Mouse (Mus musculus): ENCODE data around the gene Pxn. TPM values are rescaled to one million over a fixed set of nuclear protein-coding genes. Genes with fewer than 3 reads are reported as not detected.
A peak's percentile ranks its signal among the peaks of the same experiment; 100 is the strongest.

The Pxn gene
- polyA plus RNA-seq, 1 experiment from 2014 or later, result 50.6 TPM

DNA sequence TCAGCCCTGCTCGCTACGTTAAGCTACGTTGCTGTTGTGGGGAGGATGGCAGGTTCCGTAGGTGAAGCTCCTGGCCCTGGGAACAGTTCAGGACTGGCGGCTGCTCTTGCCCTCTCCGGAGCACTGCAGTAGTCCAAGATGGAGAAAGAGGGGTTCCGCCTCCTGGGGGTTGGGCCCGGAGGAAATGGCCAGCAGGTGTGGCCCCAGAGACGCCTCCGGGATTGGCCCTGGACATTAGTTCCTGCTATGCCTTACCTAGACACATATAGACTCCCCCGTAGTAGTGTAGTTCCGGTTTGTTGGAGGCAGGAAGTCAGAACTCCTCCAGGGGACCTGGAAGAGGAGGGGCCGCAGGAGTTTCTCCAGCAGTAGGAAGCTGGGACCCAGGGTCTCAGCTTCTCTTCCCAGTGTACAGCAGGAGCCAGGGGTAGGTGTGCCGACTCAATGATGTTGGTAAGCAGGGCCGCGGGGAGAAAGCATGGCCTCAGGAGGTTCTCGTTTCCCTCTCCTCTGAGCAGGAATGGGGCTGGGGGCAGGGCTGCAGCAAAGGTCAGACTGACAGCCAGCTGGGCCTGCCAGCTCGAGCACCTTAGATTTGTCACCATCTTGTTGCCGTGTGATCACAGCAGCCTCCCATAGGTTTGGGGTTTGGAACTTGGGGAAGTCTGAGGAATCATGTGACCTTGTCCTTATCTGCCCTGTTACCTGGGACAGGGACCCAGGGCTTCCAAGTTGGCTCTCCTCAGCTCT lies 36.3 kb downstream of the Pxn start:
- H3K4me1 ChIP-seq, result peaks cover 73% of the 10 kb centered on the region

DNA sequence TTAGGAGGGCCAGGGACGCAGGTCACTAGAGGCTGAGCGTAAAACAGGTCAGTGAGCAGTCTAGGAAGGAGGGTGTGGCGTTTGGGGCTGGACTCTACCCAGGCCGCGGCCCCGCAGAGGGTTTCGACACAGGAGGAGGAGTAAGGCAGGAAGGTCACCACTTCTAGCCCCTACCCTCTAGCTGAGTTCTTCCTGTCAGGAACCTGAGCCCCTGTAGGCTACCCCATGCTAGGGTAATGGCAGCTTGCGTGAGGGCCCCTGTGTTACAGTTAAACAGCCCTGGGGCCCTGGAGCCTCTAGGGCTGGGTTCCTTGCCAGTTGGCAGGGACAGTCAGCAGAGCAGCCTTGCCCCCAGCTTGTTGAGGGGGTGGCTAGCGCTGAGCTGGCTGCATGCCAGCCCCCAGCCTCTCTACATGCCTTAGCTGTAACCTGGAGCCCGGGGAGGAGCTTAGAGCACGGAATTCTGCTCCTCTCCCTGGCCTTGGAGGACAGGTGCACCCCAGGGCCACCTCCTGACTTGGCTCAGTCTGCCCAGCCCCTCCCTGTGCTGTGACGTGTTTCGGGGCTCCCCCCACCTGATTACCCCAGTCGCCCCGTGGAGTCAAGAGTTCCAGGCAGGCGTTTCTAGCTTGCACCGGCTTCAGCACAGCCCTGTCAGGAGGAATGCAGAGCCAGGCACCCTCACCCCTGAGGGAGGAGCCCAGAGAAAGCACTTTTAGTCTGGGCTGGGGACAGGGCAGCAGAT lies 37.2 kb downstream of the Pxn start:
- Histone ChIP-seq H3K27me3 (replicated peaks; ENCODE audit: low read depth, poor library complexity, severe bottlenecking) (no peaks in the 10 kb centered on the region), H3K36me3 (replicated peaks) (peaks cover 49% of the 10 kb centered on the region), H3K9me3 (no peaks in the 10 kb centered on the region), H3K4me1 (peaks cover 73% of the 10 kb centered on the region), H3K4me3 (peak overlapping the region; percentile 2; the same call in 1 of the 2 replicates), H3K27ac (replicated peaks) (peak overlapping the region; percentile 81)
- WGBS, result 60% methylated on average over 17 of the region's 17 CpGs
- no peak for DNase-seq (ENCODE audit: low spot score)

More for the DNA sequence above, 36.3 kb downstream of the Pxn start:
- Histone ChIP-seq H3K4me3 (peak overlapping the region; percentile 23; the same call in 1 of the 2 replicates), H3K9me3 (no peaks in the 10 kb centered on the region), H3K27ac (replicated peaks) (peak overlapping the region; percentile 81), H3K36me3 (replicated peaks) (peaks cover 41% of the 10 kb centered on the region), H3K27me3 (replicated peaks; ENCODE audit: low read depth, poor library complexity, severe bottlenecking) (no peaks in the 10 kb centered on the region)
- DNase-seq (ENCODE audit: low spot score), result no peak
- 53% methylated on average over 19 of the region's 19 CpGs for WGBS

DNA sequence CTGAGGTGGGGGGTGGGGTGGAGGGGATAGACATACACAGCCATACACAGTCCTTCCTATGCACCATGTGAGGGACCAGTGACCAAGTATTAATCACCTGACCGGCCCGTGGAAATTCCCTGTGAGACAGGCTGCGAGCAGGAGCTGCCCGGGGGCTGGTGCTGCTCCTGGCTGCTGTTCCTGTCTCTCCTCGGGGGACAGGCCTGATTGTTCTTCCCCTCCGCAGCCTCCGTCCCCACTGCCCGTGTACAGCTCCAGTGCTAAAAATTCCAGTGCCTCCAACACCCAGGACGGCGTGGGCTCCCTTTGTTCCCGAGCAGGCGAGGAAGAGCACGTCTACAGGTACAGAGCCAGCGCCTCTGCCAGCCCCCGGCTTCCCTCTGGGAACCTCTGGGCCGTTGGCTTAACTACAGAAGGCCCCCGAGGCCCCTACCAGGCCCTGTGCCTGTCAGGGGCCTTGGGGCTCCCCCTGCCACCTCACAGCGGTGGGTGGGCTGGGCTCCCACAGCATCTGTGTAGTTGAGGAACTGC lies 38.2 kb downstream of the Pxn start:
- WGBS, result 51% methylated on average over 18 of the region's 18 CpGs
- Histone ChIP-seq H3K36me3 (replicated peaks) (peaks cover 60% of the 10 kb centered on the region), H3K4me1 (peaks cover 68% of the 10 kb centered on the region), H3K27me3 (replicated peaks; ENCODE audit: low read depth, poor library complexity, severe bottlenecking) (no peaks in the 10 kb centered on the region), H3K27ac (replicated peaks) (peak overlapping the region; percentile 81), H3K9me3 (no peaks in the 10 kb centered on the region), H3K4me3 (peak overlapping the region; percentile 16; the same call in 1 of the 2 replicates)
- DNase-seq (ENCODE audit: low spot score), result no peak

DNA sequence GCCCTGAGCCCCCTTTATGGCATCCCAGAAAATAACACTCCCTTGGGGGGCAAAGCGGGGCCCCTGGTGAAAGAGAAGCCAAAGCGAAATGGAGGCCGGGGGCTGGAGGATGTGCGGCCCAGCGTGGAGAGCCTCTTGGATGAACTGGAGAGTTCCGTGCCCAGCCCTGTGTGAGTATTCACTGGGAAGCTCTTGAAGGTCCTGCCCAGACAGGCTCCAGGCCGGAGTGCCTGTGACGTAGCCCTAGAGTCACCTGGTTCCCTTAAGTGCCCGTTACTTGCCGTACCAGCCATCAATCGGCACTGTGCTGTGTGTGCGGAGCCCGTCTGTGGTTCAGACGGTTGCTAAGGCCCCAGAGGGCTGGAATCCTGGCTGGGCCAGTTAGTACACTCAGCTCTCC lies 39.2 kb downstream of the Pxn start:
- Histone ChIP-seq H3K9me3 (no peaks in the 10 kb centered on the region), H3K27me3 (replicated peaks; ENCODE audit: low read depth, poor library complexity, severe bottlenecking) (no peaks in the 10 kb centered on the region), H3K27ac (replicated peaks) (peak overlapping the region; percentile 81), H3K36me3 (replicated peaks) (peaks cover 69% of the 10 kb centered on the region), H3K4me1 (peaks cover 76% of the 10 kb centered on the region), H3K4me3 (no peak overlapping the region)
- no peak for DNase-seq (ENCODE audit: low spot score)
- WGBS, result 85% methylated on average over 14 of the region's 14 CpGs

- 49% methylated on average over 11 of the region's 11 CpGs for whole genome bisulfite sequencing
- Histone ChIP-seq H3K4me3 (peak overlapping the region; percentile 22), H3K27ac (replicated peaks) (peak overlapping the region; percentile 81), H3K4me1 (peaks cover 84% of the 10 kb centered on the region), H3K27me3 (replicated peaks; ENCODE audit: low read depth, poor library complexity, severe bottlenecking) (no peaks in the 10 kb centered on the region), H3K36me3 (replicated peaks) (peaks cover 77% of the 10 kb centered on the region), H3K9me3 (no peaks in the 10 kb centered on the region)
- DNase-seq (ENCODE audit: low spot score), result no peak
Measured at GRCm38 (mm10) chr5:115546536-115546935, 40.1 kb downstream of the Pxn start.

GRCm38 (mm10) chr5:115547014-115547413 lies 40.5 kb downstream of the Pxn start:
- Histone ChIP-seq H3K4me3 (peak overlapping the region; percentile 22), H3K27me3 (replicated peaks; ENCODE audit: low read depth, poor library complexity, severe bottlenecking) (no peaks in the 10 kb centered on the region), H3K4me1 (peaks cover 84% of the 10 kb centered on the region), H3K36me3 (replicated peaks) (peaks cover 82% of the 10 kb centered on the region), H3K9me3 (no peaks in the 10 kb centered on the region), H3K27ac (replicated peaks) (peak overlapping the region; percentile 81)
- DNase-seq (ENCODE audit: low spot score), result no peak
- 24% methylated on average over 6 of the region's 6 CpGs for WGBS

DNA sequence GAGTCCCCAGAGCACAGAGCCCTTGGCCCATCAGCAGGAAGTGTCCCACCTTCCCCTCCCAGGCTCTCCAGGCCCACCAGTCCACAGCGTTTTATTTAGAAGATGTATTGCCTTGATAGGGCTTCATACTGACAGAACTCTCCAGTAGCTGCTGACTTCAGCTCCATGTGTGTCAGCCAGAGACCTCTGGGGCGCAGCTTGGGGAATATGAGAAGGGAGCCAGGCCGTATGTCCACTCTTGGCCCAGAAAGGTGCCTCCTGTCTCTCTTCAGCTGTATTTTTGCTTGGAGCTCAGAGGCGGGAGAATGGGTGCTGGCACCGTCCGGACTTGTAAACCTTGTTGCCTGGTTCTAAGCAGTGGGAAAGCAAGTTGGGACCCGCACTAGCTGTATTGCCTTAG lies 40.9 kb downstream of the Pxn start:
- H3K27ac ChIP-seq (replicated peaks), result peak overlapping the region; percentile 81
- peaks cover 86% of the 10 kb centered on the region for H3K36me3 ChIP-seq (replicated peaks)
- H3K4me1 ChIP-seq, result peaks cover 80% of the 10 kb centered on the region
- DNase-seq (ENCODE audit: low spot score), result no peak
- WGBS, result 63% methylated on average over 7 of the region's 7 CpGs
- no peaks in the 10 kb centered on the region for H3K9me3 ChIP-seq
- H3K4me3 ChIP-seq, result peak overlapping the region; percentile 22; the same call in 1 of the 2 replicates
- no peaks in the 10 kb centered on the region for H3K27me3 ChIP-seq (replicated peaks; ENCODE audit: low read depth, poor library complexity, severe bottlenecking)

DNA sequence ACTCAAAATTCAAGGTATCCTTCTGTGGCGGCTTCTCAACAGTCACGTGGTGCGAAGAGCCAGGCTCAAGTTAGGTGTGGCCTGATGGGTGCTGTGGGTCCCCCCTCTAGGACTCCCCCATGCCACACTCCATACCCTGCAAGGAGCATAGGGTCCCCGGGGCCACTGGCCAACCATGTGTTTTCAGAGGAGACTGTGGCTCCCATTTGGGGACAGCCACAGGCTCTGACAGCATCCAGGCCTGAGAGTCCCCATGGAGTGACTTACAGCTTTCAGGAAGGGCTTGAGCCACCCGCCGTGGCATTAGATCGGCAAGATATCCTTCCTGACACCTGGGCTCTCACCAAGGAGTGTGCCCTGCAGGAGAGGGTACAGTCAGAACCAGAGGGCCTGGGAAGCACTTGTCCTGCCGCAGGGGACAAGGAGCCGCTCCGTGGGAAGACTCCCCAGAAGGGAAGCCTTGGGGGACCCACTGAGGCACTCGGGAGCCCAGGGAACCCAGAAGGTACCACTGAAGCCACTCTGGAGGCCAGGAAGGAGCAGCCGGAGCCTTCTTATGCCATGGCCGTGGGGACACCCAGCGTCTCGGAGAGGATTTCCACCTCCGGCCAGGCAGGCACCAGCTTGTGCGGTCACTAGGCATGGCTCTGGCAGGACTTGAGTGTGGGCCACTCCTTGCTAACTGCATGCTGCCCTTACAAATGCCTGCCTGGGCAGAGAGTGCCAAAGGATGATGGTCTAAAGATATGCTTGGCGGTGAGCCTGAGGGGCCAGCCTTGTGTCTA lies 42.2 kb downstream of the Pxn start:
- DNase-seq (ENCODE audit: low spot score), result no peak

DNA sequence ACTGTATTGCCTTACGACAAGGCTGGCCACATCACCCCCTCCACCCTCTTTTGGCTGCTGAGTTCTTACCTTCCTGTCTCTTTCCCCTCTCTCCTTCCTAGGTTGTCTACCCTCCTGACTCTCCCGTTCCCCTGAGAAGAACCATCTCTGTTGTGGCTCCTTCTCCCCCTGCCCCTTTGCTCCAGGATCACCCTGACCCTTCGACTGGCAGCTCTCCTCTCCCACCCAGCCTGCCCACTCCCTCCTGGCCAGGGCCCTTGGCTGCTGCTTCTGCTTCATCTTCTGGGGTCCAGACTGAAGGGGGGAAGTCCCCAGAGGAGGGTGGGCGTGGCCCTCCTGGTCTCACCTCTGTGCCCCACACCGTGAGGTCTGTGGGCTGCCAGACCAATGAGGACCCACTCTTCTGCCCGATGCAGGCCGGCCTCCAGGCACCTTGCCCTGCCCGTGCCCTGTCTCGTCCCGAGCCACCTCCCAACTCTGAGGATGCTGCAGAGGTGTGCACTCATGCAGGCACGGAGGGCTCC lies 44.1 kb downstream of the Pxn start:
- Histone ChIP-seq H3K27ac (replicated peaks) (peak overlapping the region; percentile 44; the same call in 1 of the 2 replicates), H3K9me3 (no peaks in the 10 kb centered on the region), H3K4me1 (peaks cover 49% of the 10 kb centered on the region), H3K27me3 (replicated peaks; ENCODE audit: low read depth, poor library complexity, severe bottlenecking) (no peaks in the 10 kb centered on the region), H3K4me3 (no peak overlapping the region), H3K36me3 (replicated peaks) (peaks cover 98% of the 10 kb centered on the region)
- WGBS, result 80% methylated on average over 11 of the region's 11 CpGs
- DNase-seq (ENCODE audit: low spot score), result no peak

More for the DNA sequence above, 42.2 kb downstream of the Pxn start:
- Histone ChIP-seq H3K36me3 (replicated peaks) (peaks cover 98% of the 10 kb centered on the region), H3K27ac (replicated peaks) (no peak overlapping the region; the same call in none of the 2 replicates), H3K9me3 (no peaks in the 10 kb centered on the region), H3K4me3 (no peak overlapping the region), H3K4me1 (peaks cover 67% of the 10 kb centered on the region), H3K27me3 (replicated peaks; ENCODE audit: low read depth, poor library complexity, severe bottlenecking) (no peaks in the 10 kb centered on the region)
- 91% methylated on average over 18 of the region's 18 CpGs for WGBS

- peaks cover 91% of the 10 kb centered on the region for H3K36me3 ChIP-seq (replicated peaks)
- no peak for DNase-seq (ENCODE audit: low spot score)
- no peaks in the 10 kb centered on the region for H3K27me3 ChIP-seq (replicated peaks; ENCODE audit: low read depth, poor library complexity, severe bottlenecking)
- no peaks in the 10 kb centered on the region for H3K9me3 ChIP-seq
- peaks cover 49% of the 10 kb centered on the region for H3K4me1 ChIP-seq
- H3K27ac ChIP-seq (replicated peaks), result peak overlapping the region; percentile 55
- 70% methylated on average over 12 of the region's 12 CpGs for WGBS
- H3K4me3 ChIP-seq, result no peak overlapping the region
Measured at GRCm38 (mm10) chr5:115551386-115551785, 44.9 kb downstream of the Pxn start.

DNA sequence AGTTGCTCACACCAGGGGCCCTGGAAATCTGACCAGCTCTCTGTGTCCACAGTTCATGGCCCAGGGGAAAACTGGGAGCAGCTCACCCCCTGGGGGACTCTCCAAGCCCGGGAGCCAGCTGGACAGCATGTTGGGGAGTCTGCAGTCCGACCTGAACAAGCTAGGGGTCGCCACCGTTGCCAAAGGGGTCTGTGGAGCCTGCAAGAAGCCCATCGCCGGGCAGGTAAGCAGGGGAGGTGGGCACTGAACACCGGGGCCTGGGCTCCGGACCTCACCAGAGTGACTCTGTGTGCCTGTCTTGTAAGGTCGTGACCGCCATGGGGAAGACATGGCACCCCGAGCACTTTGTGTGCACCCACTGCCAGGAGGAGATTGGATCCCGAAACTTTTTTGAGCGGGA lies 45.3 kb downstream of the Pxn start:
- Histone ChIP-seq H3K4me3 (no peak overlapping the region), H3K9me3 (no peaks in the 10 kb centered on the region), H3K27me3 (replicated peaks; ENCODE audit: low read depth, poor library complexity, severe bottlenecking) (no peaks in the 10 kb centered on the region), H3K27ac (replicated peaks) (peak overlapping the region; percentile 55), H3K36me3 (replicated peaks) (peaks cover 87% of the 10 kb centered on the region), H3K4me1 (peaks cover 45% of the 10 kb centered on the region)
- no peak for DNase-seq (ENCODE audit: low spot score)
- WGBS, result 86% methylated on average over 13 of the region's 13 CpGs

Data from embryonic facial prominence, embryonic 10.5 days (tissue).